Mouse (Mus musculus) heart, postnatal 14 days (tissue): ENCODE measurements around the gene Ephb2. TPM values are rescaled to one million over a fixed set of nuclear protein-coding genes. Genes with fewer than 3 reads are reported as not detected.

Experiments
- DNase-seq, 2 experiments: peaks; one replicate each; pipeline ENCODE4 v3.0.0; 2021 to 2022
- intact Hi-C: fragments of 180-260 bp; cut with DNase I; formaldehyde crosslinking; loops from one replicate; pipeline ENCODE4 v1.15.1; 2025
- total RNA-seq, 2 experiments: library from RNA; stranded (reverse); gene quantifications; 2 replicates each; pipeline ENCODE4 v1.2.3; 2021

Gene Ephb2
- total RNA-seq, 2 experiments from 2014 or later: 0.81 to 1.1 TPM

DNA sequence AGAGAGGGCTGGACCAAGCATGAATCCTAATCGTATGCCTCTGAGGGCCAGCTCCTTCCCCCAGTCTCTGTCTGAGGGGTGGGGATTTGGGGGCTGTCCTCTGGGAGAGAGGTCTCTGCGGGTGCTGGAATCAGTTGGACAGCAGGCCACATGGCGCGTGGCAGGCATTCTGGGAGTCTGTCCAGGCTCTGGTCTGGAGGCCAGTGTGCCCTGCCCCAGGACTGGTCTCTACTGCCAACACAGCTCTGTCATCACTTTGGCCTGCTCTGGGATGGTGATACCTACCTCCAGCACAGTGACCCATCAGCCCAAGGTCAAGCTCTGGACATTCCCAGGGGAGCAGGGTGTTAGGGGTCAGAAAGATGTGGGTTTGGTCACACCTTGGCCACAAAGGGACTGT, 99.9 kb downstream of the Ephb2 start:
- intact Hi-C loops: no loop called here
- DNase-seq: peak; percentile 61 to 80

DNA sequence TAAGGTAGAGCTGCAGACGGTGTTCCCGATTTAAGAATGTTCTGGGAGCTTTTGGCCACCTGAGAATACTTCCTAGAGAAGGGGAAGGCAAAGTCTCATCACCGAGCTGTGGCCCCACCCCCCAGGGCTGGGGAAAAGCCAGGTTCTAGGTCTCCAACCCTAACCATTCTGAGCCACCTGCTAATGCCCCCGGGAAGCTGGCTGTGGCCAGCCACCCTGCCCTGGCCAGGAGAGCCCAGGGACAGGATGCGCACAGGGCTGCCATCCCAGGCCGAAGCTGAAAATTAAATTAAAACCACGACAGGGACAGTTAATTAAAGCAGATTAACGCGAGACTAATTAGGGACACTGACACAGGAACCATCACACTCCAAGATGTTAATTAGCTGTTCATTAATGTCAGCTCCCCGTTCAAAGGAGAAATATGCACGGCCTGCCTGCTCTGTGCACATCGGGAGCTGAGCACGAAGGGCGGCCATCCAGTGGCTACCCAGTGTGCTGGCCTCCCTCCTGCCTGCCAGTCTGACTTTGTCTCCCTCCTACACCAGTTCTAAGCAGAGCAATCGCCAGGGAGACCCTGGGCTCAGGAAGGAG, 101.5 kb downstream of the Ephb2 start:
- DNase-seq: no peak
- intact Hi-C loops: no loop called here

DNA sequence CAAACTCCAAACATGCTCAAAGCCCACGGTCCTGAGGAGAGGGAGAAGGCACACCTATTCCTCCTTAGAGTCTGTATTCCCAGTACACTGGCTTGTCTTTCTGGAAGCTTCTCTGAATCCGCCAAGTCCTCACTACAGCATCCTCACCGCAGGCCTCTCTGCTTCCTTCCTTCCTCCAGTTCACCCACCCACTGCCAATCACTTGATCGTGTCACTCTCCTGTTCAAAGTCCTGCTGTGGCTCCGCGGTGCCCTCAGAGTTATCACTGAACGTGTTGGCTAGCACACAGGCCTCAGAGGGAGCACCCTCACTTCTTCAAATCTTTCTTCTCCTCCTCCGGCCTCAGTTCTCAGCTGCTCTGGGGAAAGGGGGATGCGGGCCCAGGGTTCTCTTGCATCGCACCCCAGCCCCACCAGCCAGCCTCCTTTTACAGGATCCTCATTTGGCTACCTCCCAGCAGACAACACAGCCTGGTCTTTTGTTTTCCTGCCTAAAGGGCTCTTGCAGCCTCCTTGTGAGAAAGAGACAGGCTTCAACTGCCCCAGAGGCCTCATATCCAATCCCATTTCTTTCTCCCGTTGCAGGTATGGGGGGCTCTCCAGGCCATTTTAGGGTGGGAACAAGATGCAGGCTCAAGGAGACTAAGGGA, 102.4 kb downstream of the Ephb2 start:
- DNase-seq: no peak
- intact Hi-C loops: no loop called here

DNA sequence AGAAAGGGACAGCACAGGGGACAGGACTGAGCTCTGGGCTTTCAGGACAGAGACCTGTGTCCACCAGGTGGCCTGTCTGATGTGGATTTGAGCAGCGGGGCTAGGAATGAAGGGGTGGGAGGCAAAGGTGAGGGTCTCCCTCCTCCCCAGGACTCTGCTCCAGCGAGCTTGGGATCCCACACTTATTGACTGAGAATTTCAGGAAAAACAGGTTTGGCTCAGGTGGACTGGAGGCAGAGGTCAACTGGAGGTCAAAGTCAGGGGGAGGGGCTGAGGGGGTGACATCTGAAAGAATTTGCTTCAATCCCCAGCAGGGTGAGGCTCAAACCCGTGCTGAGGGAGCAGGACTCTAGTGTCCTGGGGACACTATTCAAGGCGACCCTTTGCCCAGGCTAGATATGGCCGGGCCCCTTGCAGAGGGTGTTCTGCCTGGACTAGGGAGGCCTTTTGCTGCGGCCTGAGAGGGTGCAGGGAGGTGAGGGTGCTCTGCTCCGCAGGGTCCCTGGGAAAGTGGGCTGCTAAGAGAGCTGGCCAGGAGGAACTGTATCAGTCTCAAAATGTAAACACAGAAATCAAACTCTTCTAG, 103.2 kb downstream of the Ephb2 start:
- no peak for DNase-seq
- intact Hi-C loops: no loop called here

DNA sequence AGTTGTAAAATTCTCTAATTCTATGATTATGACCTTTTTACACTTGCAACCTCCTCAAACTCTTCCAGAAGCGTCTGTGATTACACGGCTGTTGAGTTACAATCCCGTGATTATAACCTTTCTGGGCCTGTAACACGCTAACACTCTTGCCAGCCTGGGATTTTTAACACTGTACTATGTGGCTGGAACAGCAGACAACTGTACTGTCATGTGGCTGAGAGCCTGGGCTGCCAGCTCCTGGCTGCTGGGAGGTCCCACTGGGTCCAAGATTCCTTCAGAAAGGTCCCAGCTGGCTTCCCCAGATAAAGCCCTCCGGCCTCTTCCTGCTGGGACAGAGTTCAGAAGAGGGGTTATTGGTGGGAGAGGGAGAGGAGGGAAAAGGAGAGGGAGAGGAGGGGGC, 104.0 kb downstream of the Ephb2 start:
- intact Hi-C loops: no loop called here
- DNase-seq: peak in 1 of 2 experiments; percentile 57

DNA sequence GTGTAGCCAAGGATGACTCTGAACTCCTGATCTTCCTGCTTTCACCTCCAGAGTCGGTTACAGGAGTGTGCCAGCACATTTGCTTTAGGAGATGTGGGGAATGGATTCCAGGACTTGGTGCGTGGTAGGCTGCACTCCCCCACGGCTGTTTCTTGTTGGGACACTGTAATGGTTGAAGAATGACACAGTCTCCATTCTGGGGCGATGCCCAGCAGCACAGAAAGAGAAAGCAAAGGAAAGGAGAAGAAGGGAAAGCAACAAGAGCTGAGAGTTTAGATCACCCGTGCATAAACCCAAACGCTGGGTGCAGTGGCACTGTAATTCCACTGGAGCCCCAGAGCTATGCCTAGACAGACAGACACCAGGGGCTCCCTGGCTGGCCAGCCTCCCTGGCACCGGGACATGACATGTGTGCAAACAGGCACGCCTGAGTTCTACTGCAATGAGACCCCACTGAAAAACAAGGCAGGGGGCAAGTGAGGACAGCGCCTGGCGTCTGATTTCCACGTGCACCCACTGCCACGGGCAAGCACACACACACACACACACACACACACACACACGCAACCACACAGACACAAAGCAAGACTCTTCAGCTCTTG, 104.7 kb downstream of the Ephb2 start:
- intact Hi-C loops: no loop called here
- DNase-seq: no peak

DNA sequence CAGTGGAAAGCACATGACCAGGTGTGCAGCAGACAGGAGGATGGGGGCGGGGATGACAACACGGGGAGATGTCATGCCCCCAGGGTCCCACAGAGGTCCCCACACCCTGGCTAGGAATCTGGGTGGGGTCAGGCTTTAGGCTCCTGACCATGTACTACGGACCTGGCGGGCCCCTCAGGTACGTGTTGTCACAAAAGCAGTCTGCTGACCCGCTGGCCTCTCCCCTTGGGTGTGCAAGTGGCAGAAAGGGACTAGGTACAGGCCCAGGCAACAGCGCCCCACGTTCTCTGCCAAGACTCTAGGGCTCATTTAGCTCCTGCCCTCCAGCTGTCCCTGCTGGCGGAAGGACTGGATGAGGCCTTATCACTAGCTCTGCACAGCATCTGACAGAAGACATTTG, 105.3 kb downstream of the Ephb2 start:
- DNase-seq: peak in 1 of 2 experiments; percentile 17
- intact Hi-C loops: no loop called here

DNA sequence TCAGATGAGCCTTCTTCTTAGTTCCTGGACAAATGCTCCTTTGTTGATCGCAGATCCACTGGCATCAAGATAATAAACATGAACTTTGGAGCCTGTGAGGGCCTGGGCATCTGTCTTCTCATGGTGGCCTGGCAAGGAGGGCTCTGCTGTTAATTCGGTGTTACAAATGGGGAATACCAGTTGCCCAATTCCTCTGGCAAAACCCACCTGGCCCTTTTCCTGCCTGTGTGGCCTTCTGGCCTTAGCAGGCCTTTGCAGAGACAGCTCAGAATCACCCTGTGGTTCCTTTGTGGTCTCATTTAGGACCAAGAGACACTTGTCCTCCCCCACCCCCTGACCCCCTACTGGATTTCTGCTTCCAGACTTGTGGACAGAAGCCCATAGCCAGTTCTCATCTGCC, 106.2 kb downstream of the Ephb2 start:
- DNase-seq: no peak
- intact Hi-C loops: no loop called here

DNA sequence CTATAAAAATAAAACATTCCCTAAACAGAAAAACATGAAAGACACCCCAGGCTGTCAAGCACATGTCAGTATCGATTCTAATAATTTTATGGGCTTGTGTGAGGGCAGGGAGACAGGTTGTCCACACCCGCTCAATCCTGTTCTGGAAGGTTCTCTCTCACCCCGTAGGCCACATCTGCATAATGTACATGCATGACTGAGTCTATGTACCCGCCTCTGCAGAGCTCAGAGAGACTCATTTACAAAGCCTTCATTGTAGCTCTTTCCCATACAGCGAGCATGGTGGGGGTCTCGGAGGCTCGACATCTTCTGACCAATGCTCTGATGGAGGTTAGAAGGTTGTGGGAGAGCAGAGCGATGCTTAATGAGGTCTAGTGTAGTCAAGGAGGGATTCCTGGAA, 108.8 kb downstream of the Ephb2 start:
- intact Hi-C loops: no loop called here
- DNase-seq: no peak

DNA sequence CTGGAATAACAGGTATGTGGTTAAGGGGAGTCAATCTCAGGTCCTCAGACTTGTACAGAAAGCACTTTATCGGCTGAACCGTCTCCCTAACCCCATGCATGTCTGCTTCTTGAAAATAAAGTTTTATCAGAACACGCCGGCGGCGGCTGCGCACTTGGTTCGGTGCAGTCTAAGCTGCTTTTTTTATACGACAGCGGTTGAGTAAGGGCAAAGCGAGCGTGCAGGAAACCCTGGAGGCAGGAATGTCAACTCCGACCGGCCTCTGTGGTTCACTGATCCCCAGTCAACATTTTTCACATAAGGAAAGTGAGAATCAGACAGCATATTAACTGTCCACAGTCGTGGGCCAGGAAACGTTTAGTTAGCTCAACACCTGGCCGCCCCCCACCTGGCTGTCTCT, 111.1 kb downstream of the Ephb2 start:
- intact Hi-C loops: no loop called here
- DNase-seq: no peak

DNA sequence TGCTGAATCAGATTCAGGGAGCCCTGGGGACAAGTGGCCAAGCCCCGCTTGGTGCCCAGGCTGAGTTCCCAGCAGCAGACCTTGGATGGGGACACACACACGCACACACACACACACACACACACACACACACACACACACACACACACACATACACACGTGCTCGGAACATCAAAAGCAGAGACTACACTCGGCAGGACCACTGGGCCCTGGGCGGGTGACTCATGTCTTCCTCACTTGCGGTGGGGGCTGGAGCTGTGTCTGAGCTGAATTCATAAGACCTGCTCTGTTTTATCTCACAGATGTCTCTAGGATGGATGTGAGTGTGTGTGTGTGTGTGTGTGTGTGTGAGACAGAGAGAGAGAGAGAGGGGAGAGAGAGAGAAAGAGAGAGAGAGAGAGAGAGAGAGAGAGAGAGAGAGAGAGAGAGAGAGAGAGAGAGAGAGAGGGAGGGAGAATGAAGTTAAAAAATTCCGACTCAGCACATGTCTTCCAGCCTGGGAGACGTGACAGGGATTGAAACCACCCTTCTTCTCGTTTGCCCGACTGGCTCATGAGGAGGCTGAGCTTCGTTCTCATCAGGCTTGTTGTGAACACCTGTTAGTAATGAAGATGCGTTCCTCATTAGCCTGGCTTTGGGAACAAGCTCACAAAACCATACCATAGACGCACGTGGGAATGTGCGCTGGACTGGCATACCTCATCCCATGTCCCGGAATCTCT, 113.3 kb downstream of the Ephb2 start:
- DNase-seq: no peak
- intact Hi-C loops: no loop called here

DNA sequence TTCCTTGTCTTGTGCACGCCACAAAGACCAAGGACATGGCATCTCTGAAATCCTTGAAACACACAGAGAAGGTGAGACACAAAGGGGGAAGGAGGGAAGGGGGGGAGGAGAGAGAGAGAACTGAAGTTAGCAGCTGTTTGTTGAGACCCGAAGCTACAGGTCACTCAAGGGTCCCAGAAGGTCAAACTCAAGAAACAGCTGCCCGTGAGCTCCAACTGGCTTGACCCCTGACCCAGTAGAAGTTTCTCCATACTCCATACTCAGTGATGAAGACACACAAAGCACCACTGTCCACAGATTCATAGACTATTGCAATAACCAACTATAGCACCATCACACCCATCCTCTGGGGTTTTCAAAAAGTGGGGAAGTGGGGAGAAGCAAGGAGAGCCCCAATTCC, 113.9 kb downstream of the Ephb2 start:
- DNase-seq: no peak
- intact Hi-C loops: no loop called here

DNA sequence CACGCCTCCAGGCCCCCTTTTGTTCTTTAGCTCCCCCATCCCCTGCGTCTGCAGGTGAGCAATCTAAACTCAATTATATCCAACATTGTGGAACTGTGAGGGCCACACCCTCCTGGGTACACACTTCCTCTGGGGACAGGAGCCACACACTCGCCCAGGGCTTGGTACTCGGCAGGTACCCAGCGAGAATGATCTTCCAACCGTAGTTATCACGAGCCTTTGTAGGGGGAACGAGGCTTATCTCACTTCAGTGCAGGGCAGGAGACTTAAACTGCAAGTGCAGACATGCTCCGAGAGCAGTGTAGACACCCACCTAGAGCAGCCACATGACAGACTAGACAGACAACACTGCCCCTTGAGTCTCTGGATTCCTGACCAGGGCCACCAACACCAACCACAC, 115.8 kb downstream of the Ephb2 start:
- DNase-seq: no peak
- intact Hi-C loops: no loop called here

DNA sequence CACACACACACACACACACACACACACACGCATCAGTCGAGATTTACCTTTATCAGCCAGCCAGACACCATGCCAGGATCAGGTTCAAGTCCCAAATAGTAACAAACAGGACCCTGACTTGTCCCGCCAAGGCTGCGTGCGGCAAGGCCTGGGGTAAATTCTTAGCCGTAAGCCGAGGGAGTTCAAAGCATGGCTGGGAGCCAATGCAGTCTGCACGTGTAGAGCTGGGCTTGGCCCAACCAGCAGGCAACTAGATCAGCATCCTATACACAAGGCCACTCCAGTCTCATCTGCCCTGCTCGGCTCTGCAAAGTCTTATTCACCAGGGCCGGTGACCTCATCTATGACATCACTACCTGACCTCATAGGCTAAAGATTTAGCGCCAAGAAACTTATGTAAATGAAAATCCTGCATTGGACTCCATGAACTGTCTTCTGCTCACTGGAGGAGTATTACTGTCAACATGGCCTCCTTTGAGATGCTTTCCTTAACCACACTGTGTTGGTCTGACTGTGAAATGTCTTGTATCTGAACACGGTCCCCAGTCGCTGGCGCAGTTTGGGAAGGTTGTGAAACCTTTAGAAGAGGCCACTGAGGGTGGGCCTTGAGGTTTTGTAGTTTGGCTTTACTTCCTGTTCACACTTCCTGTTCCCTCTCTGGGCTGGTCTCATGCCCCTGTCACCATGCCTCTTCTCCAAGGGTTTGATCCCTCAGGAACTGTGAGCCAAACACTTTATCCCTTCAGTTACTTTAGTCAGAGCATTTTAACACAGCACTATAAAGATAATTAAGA, 117.4 kb downstream of the Ephb2 start:
- DNase-seq: no peak
- intact Hi-C loops: no loop called here

DNA sequence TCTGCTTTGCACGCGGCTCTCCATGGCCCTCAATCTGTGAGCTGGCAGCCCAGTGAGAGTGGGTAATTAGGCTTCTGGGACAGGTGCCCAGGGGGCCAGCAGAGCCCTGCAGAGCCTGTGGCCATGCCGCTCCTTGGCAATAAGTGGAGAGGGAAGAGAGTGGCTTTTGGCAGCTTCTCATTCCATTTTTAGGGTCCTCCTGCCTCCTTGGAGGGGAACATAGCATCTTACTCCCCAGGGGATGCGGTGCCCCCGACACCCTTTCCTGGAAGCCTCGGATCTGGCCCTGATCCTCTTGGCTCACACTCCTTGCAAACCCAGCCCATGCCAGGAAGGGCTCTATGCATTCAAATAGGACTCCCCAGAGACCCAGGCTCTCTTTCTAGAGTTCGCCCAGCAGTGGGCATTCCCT, 119.2 kb downstream of the Ephb2 start:
- no peak for DNase-seq
- intact Hi-C loops: no loop called here

DNA sequence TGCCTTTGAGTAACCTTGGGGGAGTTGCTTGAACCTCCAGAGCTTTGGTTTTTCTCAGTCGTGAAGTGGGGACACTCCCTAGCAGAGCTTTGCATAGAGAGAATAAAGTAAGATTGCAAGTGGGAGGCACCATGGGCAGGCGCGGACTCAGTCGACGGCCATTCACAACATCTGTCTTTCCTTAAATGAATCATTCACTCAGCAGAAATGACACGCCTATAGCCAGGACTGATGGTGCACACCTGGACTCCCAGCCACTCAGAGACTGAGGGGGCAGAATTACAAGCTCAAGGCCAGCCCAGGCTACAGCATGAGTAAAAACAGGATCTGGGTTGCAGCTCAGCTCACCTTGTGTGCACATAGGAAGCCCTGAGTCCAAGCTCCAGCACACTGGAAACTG, 121.3 kb downstream of the Ephb2 start:
- intact Hi-C loops: no loop called here
- DNase-seq: no peak

DNA sequence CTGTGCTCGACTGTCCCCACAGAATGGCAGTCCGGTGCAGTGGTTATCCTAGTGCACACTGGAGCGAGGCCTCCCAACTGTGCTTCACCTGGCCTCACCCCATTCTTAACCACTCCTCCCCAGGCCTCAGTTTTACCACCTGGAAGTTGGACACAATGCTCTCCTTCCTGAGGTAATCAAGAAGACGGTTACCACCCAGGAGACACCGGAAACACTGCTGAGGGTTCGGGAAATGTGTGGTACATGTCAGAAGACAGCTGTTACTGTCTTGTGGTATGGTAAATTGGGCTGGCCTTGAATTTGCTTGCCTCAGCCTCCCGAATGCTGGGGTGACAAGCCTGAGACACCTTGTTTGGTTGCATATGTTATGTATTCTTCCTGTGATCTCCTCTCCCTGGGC, 121.9 kb downstream of the Ephb2 start:
- DNase-seq: no peak
- intact Hi-C loops: no loop called here

DNA sequence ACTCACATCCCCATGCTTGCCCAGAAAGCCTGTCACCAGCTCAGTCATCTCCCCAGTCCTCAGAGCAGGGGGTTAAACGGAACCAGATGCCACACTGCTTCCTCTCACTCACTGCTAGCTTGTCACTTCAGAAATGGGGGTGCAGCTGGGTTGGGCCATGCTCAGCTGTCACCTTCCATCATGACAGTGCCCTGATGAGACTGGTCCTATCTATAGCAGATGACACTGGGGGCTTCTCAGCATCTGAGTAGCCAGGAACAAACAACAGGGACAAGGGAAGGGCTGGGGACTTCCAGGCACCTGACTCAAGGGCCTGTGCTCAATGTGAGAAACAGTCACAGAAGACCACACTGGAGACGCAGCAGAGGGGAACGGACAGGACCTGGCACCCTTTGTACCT, 122.4 kb downstream of the Ephb2 start:
- intact Hi-C loops: no loop called here
- DNase-seq: no peak

DNA sequence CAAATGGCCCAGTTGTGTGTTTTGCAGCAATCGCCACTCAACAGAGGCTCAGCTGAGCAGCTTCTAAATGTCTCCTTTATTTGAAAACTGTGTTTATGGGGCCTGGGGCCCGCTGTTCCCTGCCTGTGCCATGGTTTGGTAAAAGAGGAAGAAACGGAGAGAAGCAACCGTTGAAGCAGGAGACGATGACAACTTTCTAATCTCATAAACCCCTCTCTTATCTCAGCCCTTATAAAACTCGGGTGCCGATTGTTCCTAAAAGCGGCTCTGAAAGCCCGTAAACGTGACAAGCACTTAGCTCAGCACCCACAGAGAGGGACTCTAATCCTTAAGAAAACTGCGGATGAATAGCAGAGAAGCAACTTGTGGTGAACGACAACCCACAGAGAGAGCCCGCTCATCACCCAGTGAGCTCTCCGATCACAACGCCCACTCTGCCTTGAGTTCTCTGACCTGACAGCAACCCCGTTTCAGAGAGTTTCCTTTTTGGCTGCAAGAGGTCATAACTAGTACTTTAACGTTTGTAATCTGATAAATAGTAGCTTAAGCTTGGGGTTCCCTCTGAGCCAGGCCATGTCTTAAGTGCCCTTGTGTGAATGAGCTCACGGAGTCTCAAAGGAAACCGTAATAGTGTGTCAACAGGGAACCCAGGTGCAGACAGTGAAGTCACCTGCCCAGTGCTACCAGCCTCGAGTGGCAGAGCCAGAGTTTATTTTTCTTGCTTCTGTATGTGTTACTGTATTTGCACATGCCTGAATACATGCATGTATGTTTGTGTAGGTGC, 123.6 kb downstream of the Ephb2 start:
- intact Hi-C loops: no loop called here

DNA sequence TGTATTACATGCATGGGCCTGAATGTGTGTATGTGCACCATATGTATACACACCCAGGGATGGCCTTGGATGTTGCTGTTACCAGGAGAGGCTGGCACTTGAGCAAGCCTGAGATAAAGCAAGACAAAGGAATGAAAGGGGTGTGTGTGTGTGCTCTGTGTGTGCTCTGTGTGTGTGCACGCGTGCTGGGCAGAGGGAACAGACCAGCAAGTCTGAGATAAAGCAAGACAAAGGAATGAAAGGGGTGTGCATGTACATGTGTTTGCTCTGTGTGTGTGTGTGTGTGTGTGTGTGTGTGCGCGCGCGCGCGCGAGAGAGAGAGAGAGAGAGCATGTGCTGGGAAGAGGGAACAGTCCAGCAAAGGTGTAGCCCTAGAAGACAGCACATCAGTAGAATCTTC, 125.4 kb downstream of the Ephb2 start:
- intact Hi-C loops: no loop called here

More for the DNA sequence above, 123.6 kb downstream of the Ephb2 start:
- DNase-seq: no peak

More for the DNA sequence above, 125.4 kb downstream of the Ephb2 start:
- no peak for DNase-seq
